Mouse (Mus musculus) embryonic facial prominence, embryonic 14.5 days (tissue): ENCODE results near the gene Slbp. TPM values are rescaled to one million over a fixed set of nuclear protein-coding genes. Genes with fewer than 3 reads are reported as not detected.

Source experiments
- ATAC-seq: fragments of 200-750 bp; cut with Nextera tagmentation; 2 replicates; pipeline ENCODE4 v1.8.0; 2017; ENCODE audit warnings: low read depth, moderate number of reproducible peaks, moderate TSS enrichment
- DNase-seq: peaks from one replicate; pipeline ENCODE4 v3.0.0-alpha.2; 2015; ENCODE audit warnings: low spot score
- H3K27ac ChIP-seq: fragments of 300-500 bp; sonication (generic); replicated peaks from 2 replicates; pipeline ENCODE4 v1.5.1; 2014; ENCODE audit warnings: low read depth, mild to moderate bottlenecking, low read length, moderate library complexity
- H3K27me3 ChIP-seq: fragments of 300-500 bp; sonication (generic); replicated peaks from 2 replicates; pipeline ENCODE4 v1.6.1; 2014; ENCODE audit warnings: low read length; ENCODE audit not compliant: control insufficient read depth, insufficient read depth
- H3K36me3 ChIP-seq: fragments of 300-500 bp; sonication (generic); 2 replicates; pipeline ENCODE4 v1.6.1; 2014; ENCODE audit warnings: low read length, mixed read lengths; ENCODE audit not compliant: control insufficient read depth, insufficient read depth
- H3K4me1 ChIP-seq: fragments of 300-500 bp; sonication (generic); 2 replicates; pipeline ENCODE4 v1.6.1; 2014; ENCODE audit warnings: antibody characterized with exemption, low read length; ENCODE audit not compliant: control insufficient read depth, insufficient read depth
- H3K4me2 ChIP-seq: fragments of 300-500 bp; sonication (generic); 2 replicates; pipeline ENCODE4 v1.6.1; 2014; ENCODE audit warnings: low read depth, mild to moderate bottlenecking, low read length, moderate library complexity, mixed read lengths
- H3K4me3 ChIP-seq: fragments of 300-500 bp; sonication (generic); 2 replicates; pipeline ENCODE4 v1.5.1; 2014; ENCODE audit warnings: low read depth, mild to moderate bottlenecking, low read length
- H3K9ac ChIP-seq: fragments of 300-500 bp; sonication (generic); 2 replicates; pipeline ENCODE4 v1.6.1; 2014; ENCODE audit warnings: low read depth, mild to moderate bottlenecking, low read length, moderate library complexity, mixed read lengths
- H3K9me3 ChIP-seq: fragments of 300-500 bp; sonication (generic); 2 replicates; pipeline ENCODE4 v1.6.1; 2016; ENCODE audit warnings: low read length; ENCODE audit not compliant: control insufficient read depth
- WGBS: fragments of 180-500 bp; shearing (Covaris S2); extraction: QIAGEN DNeasy Blood & Tissue Kit; methylation state at CpG from one replicate; pipeline ENCODE4 v1.1.7; 2014; 5-methylcytosine and 5-hydroxymethylcytosine counted together
- polyA plus RNA-seq: library from polyadenylated mRNA; unstranded; fragments of >200 nt; fragmentation: Nextera tagmentation; extraction: Ambion mirVana; gene quantifications from 2 replicates; pipeline ENCODE4 v1.2.1, GENCODE M21; 2014

Slbp gene
- polyA plus RNA-seq, 1 experiment from 2014 or later: 188 TPM

DNA sequence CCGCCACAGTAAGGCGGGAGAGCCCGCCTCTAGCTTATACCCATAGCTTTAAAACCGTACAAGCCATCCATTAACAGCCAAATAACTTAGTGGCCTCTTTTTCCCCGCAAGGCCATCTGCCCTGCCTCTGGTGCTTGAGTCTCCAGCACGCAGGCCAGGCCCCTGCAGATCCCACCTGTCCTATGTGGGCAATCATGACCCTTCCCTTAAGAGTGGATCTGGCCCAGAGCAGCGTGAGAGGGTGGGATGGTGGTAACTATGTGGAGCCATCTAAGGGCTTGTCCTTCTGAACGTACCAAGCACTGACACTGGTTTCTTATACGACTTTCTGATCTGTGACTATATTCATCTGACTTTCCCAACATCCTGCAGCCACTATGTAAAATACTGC is 404 bp upstream of the Slbp start:
- Histone ChIP-seq H3K4me3 (peak overlapping the region; percentile 78), H3K27me3 (no peaks in the 10 kb centered on the region), H3K9ac (peak overlapping the region; percentile 57), H3K4me1 (peaks cover 22% of the 10 kb centered on the region), H3K27ac (peak overlapping the region; percentile 75), H3K36me3 (peaks cover 52% of the 10 kb centered on the region), H3K9me3 (no peaks in the 10 kb centered on the region), H3K4me2 (peak overlapping the region; percentile 71)
- DNase-seq (no peak), ATAC-seq (peak; percentile 8; the same call in 1 of the 2 replicates)
- WGBS: 4% methylated on average over 7 of the region's 9 CpGs

DNA sequence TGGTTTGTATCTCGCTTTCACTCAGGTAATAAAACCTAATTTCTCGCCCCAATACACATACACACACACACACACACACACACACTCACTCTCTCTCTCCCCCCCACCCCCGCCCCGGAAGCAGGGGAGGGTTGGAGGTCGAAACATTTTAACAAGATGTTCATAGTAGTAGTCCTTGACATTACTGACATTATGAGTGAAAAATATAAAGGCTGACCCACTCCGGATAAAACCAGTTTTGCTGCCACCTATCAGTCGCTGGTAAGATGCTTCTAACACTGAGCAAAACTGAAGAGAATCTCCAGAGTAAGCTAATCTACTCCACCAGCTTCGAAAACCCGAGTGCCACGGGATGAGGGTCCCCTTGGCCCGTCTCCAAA is 843 bp downstream of the Slbp start:
- peak overlapping the region; percentile 88 for H3K9ac ChIP-seq
- H3K27ac ChIP-seq: peak overlapping the region; percentile 96
- H3K36me3 ChIP-seq: peaks cover 64% of the 10 kb centered on the region
- peak overlapping the region; percentile 78 for H3K4me3 ChIP-seq
- peaks cover 17% of the 10 kb centered on the region for H3K4me1 ChIP-seq
- H3K27me3 ChIP-seq: no peaks in the 10 kb centered on the region
- H3K9me3 ChIP-seq: no peaks in the 10 kb centered on the region
- H3K4me2 ChIP-seq: peak overlapping the region; percentile 71
- WGBS: 1% methylated on average over 11 of the region's 11 CpGs
- ATAC-seq (no peak), DNase-seq (no peak)

DNA sequence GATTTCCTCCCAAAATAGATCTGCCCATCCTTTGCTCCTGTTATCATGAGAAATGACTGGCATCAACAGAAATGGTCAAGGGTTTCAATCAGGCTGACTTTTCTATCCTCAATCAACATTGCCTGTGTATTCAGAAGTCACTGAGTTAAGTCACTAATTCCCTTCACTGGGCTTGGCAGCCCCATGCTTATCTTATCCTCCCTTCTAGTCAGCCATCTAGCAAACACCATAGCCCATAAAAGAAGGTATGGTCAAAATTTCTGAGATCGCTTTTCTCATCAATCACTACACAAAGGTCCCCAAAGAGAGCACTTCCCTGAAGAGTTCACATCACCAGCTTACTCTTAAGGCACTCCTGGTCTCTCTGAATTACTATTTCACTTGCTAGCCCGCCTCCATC is 1.4 kb downstream of the Slbp start:
- no peaks in the 10 kb centered on the region for H3K27me3 ChIP-seq
- peak overlapping the region; percentile 88 for H3K9ac ChIP-seq
- no peak for ATAC-seq
- H3K9me3 ChIP-seq: no peaks in the 10 kb centered on the region
- H3K27ac ChIP-seq: peak overlapping the region; percentile 96; the same call in 1 of the 2 replicates
- WGBS: 15% methylated on average over 2 of the region's 2 CpGs
- peaks cover 69% of the 10 kb centered on the region for H3K36me3 ChIP-seq
- no peak for DNase-seq
- peak overlapping the region; percentile 78 for H3K4me3 ChIP-seq
- peaks cover 14% of the 10 kb centered on the region for H3K4me1 ChIP-seq
- peak overlapping the region; percentile 71 for H3K4me2 ChIP-seq

DNA sequence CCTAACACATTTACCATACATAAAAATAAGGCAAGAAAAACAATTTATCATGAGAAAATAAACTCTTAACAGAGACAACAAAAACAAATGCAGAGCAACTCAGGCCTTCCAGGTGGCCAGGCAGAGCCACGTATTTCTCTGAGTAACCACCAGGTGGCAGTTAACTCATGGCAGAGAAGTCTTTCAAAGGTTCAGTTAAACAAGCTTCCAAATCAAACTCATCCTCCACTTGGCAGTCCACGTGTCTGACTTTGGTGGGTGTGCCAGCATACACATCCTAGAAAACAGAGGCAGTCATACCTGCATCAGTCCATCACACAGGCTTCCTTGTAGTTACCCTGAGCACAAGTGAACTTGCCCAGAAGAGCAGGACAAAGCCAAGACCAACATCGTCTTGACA is 11.7 kb downstream of the Slbp start:
- H3K9ac ChIP-seq: no peak overlapping the region
- no peaks in the 10 kb centered on the region for H3K9me3 ChIP-seq
- ATAC-seq (no peak), DNase-seq (peak; percentile 66)
- H3K4me3 ChIP-seq: no peak overlapping the region
- H3K4me1 ChIP-seq: no peaks in the 10 kb centered on the region
- WGBS: 35% methylated on average over 3 of the region's 3 CpGs
- H3K27me3 ChIP-seq: no peaks in the 10 kb centered on the region
- peaks cover 74% of the 10 kb centered on the region for H3K36me3 ChIP-seq
- H3K27ac ChIP-seq: no peak overlapping the region
- no peak overlapping the region for H3K4me2 ChIP-seq

DNA sequence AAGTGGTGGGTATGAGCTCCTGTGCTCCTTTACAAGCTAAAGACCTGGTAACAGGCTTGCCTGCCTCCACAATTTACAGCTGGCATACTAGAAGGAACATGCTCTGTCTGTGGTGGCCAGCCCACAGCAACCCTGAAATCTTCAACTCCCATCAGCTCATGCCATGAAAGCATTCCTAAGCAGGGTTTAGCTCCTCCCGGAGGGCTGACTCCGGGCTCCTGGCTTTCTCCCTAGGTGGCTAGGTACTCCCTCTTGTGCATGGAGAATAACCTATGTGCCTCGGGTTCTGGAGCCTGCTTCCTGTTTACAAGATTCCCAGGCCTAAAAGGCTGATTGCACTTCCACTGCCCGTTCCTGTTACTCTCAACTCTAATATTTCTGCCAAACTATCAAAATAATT is 13.5 kb downstream of the Slbp start:
- WGBS: 59% methylated on average over 4 of the region's 4 CpGs
- no peak overlapping the region for H3K27ac ChIP-seq
- H3K4me2 ChIP-seq: no peak overlapping the region
- H3K27me3 ChIP-seq: no peaks in the 10 kb centered on the region
- H3K36me3 ChIP-seq: peaks cover 62% of the 10 kb centered on the region
- H3K4me1 ChIP-seq: no peaks in the 10 kb centered on the region
- no peak overlapping the region for H3K9ac ChIP-seq
- no peaks in the 10 kb centered on the region for H3K9me3 ChIP-seq
- peak; percentile 22; the same call in 1 of the 2 replicates for ATAC-seq
- DNase-seq: no peak
- H3K4me3 ChIP-seq: no peak overlapping the region

DNA sequence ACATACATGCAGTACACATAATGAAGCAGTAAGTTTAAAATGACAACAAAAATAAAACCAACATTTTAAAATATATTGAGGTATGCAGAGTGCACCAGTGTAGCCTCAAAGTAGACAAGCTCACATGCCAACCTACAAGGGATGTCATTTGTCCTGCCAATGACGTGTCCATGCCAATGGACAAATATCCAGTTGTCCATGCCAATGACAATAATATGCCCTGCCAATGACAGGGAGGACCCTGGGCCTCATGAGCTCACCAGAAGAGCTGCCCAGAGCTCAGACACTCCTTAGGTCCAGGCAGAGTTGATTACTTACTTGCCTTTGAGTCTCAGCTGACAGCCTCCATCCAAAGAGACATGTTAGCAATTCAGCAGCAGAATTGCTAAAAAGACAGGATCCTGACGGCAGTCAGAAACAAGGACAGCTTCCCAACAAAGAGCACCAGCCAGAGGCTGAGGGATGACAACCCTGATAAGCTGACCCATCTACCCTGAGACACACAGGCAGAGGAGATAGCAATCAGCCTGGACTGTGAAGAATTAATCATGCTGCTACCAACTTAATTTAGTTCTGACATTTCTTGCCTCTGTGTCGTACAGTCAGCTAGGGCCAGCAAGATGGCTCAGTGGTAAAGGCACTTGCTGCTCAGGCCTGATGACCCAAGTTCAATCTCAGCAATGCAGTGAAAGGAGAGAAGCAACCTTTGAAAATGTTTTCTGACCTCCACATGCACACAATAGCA is 14.6 kb downstream of the Slbp start:
- peaks cover 51% of the 10 kb centered on the region for H3K36me3 ChIP-seq
- H3K9me3 ChIP-seq: no peaks in the 10 kb centered on the region
- DNase-seq (no peak), ATAC-seq (no peak)
- H3K4me2 ChIP-seq: no peak overlapping the region
- no peak overlapping the region for H3K4me3 ChIP-seq
- H3K27me3 ChIP-seq: no peaks in the 10 kb centered on the region
- H3K9ac ChIP-seq: no peak overlapping the region
- H3K4me1 ChIP-seq: no peaks in the 10 kb centered on the region
- H3K27ac ChIP-seq: no peak overlapping the region
- WGBS: 81% methylated on average over 3 of the region's 3 CpGs

DNA sequence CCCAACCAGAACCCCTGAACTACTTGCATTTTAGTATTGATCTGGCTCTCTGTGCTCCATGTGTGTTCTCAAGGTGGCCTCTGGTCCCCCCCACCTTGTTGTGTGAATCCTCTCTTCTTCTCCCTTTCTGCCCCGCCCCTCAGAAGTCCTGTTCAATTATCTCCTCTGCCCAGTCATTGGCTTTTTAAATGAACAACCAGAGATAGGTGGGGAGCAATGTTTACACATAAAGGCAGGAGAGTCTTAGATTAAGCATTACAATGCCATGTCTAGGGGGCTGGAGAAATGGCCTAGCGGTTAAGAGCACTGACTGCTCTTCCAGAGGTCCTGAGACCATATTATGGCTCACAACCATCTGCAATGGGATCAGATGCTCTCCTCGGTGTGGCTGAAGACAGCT is 17.0 kb downstream of the Slbp start:
- Histone ChIP-seq H3K27ac (no peak overlapping the region), H3K36me3 (peaks cover 27% of the 10 kb centered on the region), H3K27me3 (no peaks in the 10 kb centered on the region), H3K4me3 (no peak overlapping the region), H3K9me3 (no peaks in the 10 kb centered on the region), H3K4me1 (peaks cover 5% of the 10 kb centered on the region), H3K4me2 (no peak overlapping the region), H3K9ac (no peak overlapping the region)
- WGBS: 89% methylated on average over 3 of the region's 3 CpGs
- no peak for ATAC-seq
- DNase-seq: no peak

DNA sequence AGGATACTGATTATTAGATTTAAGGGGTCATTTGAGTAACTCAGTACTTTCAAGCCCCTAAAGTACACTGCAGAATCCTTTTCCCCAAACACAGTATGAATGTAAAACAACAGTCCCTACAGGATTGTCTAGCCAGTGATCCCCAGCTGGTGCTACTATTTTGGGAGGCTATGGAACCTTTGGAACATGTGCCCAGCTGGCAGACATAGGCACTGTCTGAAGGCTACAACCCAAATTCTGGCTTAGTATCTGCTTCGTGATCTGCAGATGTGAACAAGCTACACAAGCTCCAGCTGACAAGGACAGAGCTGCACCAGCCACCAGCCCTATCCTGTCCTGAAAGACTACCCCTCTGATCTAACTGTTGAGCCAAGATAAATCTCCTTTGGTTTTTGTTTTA is 19.8 kb downstream of the Slbp start:
- H3K9ac ChIP-seq: no peak overlapping the region
- 76% methylated on average over 1 of the region's 1 CpGs for WGBS
- H3K36me3 ChIP-seq: peaks cover 10% of the 10 kb centered on the region; the same call in 1 of the 2 replicates
- H3K27me3 ChIP-seq: no peaks in the 10 kb centered on the region
- no peak overlapping the region for H3K27ac ChIP-seq
- H3K4me2 ChIP-seq: no peak overlapping the region
- no peak overlapping the region for H3K4me3 ChIP-seq
- no peak for ATAC-seq
- DNase-seq: no peak
- no peaks in the 10 kb centered on the region for H3K9me3 ChIP-seq
- peaks cover 16% of the 10 kb centered on the region for H3K4me1 ChIP-seq

DNA sequence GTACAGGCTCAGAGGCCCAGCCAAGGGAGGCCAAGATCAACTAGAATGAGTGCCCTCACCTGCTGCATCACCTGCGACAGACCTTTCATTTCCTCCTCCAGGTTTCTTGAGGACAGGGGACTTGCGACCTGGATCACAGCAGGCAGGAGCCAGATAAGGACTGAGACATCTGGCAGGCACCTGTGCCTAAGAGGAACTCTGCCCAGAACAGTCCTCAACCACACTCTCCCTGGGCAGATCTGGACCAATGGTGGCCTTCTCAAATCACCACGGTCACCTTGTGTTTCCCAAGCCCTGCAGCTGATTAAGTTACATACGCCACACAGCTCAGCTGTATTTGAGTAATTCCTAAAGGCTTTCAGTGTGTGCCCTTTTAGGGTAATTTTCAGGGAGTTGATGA is 21.8 kb downstream of the Slbp start:
- ATAC-seq (no peak), DNase-seq (peak; percentile 6)
- no peaks in the 10 kb centered on the region for H3K9me3 ChIP-seq
- H3K27ac ChIP-seq: peak overlapping the region; percentile 84; the same call in 1 of the 2 replicates
- H3K9ac ChIP-seq: no peak overlapping the region
- WGBS: 35% methylated on average over 4 of the region's 4 CpGs
- H3K4me3 ChIP-seq: peak overlapping the region; percentile 83
- H3K36me3 ChIP-seq: 0 out of 2 replicates have a peak, but pooled peaks cover 5% of the 10 kb centered on the region
- no peaks in the 10 kb centered on the region for H3K27me3 ChIP-seq
- H3K4me2 ChIP-seq: peak overlapping the region; percentile 84
- peaks cover 16% of the 10 kb centered on the region for H3K4me1 ChIP-seq
